Mouse (Mus musculus) cerebellum, adult 9-11 months (tissue): ENCODE measurements around the gene Mitf.
A peak's percentile ranks its signal among the peaks of the same experiment; 100 is the strongest.

Source experiments
- DNase-seq: peaks from one replicate; pipeline ENCODE4 v3.0.0; 2022

Mitf gene

DNA sequence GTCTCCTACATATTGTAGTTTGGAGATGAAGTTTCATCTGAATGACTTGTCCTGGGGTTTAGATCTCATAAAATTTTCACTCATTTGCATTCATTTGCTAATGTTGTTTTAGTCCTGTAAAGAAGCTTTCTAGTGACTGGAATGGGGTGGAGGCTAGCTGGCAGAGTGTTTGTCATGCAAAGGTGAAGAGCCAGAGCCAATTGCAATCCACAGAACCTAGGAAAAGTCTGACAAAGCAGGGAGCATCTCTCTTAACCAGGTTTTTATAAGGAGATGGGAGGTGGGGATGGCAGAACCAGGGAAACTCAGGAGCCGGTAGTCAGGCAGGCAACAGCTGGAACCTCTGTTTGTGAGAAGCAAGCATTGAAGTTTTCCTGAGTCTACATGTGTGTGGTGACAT is 144.9 kb downstream of the Mitf start:
- DNase-seq, result no peak

- DNase-seq, result no peak
These were observed 146.0 kb downstream of the Mitf start for GRCm38 (mm10) chr6:97952845-97953244.

- DNase-seq, result no peak
These were observed 149.3 kb downstream of the Mitf start for GRCm38 (mm10) chr6:97956121-97956520.

DNA sequence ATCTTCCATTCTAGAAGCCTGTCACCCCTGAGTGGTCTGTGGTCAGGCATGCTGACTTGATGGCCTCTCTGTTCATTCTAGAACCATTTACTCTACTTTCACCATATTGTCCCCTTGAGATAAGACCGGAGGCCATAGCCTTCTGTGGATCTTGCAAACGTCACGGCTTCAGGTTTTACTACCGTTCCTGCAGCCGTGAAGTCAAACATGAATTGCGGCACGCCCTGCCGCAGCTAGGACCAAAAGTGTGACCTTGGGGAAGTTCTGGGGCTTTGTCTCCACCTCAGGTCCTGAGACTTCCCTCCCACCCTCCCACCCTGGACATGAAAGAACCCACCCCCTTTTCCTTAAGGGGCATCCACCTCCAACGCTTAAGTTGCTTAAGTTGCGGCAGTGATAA is 149.8 kb downstream of the Mitf start:
- DNase-seq, result no peak

- no peak for DNase-seq
These were observed 151.4 kb downstream of the Mitf start for GRCm38 (mm10) chr6:97958276-97958675.

GRCm38 (mm10) chr6:97961776-97962175 is 154.9 kb downstream of the Mitf start:
- no peak for DNase-seq

GRCm38 (mm10) chr6:97962311-97962710 is 155.5 kb downstream of the Mitf start:
- no peak for DNase-seq

GRCm38 (mm10) chr6:97964750-97965149 is 157.9 kb downstream of the Mitf start:
- DNase-seq, result no peak

GRCm38 (mm10) chr6:97981668-97982067 is 174.8 kb downstream of the Mitf start:
- no peak for DNase-seq

DNA sequence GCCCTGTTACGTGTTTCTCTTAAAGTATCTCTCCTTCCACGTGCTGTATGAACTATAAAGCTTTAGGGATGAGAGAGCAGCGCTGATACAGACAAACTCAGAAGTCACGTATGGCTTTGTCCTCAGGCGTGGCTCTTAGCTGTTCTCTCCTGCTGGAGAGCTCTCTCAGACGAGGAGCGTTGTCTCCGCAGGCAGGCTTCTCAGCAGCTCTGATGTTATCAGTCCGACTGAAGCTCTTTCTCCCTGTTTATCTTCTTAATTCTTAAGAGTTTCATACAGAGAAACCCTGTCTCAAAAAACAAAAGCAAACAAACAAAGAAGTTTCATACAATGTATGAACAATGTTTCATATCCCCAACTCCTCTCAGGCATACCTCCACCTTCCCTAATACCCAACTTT is 178.8 kb downstream of the Mitf start:
- no peak for DNase-seq

DNA sequence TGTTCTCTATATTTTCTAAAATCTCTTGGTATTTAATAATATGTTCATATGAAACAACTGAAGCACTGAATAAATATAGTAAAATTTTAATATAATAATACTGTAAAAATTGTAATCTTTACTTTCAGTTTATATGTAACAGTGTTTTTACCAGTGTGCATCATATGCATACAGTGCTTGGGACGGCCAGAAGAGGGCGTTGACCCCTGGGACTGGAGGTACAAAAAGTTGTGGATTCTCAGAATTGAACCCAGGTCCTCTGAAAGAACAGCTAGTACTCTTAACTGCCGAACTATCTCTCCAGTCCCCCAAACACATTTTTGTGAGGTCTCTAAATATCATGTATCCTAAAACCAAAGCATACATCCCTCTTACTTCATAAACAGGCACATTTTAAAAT is 179.6 kb downstream of the Mitf start:
- no peak for DNase-seq

GRCm38 (mm10) chr6:97993507-97993906 is 186.7 kb downstream of the Mitf start:
- no peak for DNase-seq

DNA sequence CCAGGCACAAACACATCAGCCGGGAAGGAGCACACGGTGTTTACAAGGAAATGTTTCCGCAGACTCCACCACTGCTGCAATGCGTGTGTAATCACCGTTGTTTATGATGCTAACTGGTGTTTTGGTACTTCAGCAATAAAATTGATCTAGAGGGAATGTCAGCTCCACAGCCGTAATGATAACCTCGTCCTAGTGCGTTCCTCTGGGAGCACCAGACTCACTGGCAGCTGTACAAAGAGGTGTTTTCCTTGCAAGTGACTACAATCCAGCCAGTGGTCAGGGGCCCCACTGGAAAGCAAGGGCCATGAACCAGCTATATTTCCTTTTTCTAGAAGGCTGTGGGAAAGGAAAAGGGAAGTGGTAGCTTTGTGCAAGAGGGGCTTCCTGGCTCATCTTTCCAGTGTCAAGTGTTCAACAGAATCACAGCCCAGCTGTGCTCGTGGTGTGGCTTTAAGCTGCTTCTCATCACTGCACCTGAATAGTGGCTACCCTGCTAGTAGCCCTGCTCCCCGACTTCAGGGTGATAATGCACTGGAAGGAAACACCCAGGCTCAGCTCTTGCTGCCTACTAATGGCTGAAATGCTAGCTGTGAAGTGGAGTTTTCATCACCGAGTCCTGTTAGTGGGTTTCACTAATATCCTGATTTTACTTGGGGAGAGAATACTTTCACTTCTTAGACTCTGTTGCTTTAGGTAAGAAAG is 188.9 kb downstream of the Mitf start:
- no peak for DNase-seq

- no peak for DNase-seq
These were observed 194.7 kb downstream of the Mitf start for GRCm38 (mm10) chr6:98001551-98001950.

DNA sequence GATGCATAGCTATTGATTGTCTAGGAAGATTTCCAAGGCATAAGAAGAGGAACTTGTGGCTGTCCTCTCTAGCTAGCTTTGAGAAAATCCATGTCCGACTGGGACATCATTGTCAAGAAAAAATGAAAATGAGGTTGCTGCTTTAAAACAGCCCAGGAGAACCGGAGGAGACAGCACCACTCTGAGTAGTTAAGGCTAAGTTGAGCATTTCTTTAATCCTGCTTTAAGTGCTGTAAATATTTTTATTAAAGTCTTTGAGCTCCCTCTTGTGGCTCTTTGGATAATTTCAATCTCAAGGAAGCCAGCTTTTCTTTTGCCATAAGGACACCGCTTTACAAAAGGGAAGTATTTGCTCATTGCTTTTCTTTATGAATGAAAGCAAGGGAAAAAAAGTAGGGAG is 196.3 kb downstream of the Mitf start:
- peak; percentile 8 for DNase-seq

- DNase-seq, result no peak
These were observed 198.7 kb downstream of the Mitf start for GRCm38 (mm10) chr6:98005566-98005965.

- DNase-seq, result no peak
These were observed 208.2 kb downstream of the Mitf start for GRCm38 (mm10) chr6:98015066-98015465.

- no peak for DNase-seq
These were observed 209.0 kb downstream of the Mitf start for GRCm38 (mm10) chr6:98015819-98016218.

GRCm38 (mm10) chr6:98023876-98024275 is 217.0 kb downstream of the Mitf start:
- no peak for DNase-seq

GRCm38 (mm10) chr6:98038513-98038912 is 231.7 kb downstream of the Mitf start:
- DNase-seq, result no peak

DNA sequence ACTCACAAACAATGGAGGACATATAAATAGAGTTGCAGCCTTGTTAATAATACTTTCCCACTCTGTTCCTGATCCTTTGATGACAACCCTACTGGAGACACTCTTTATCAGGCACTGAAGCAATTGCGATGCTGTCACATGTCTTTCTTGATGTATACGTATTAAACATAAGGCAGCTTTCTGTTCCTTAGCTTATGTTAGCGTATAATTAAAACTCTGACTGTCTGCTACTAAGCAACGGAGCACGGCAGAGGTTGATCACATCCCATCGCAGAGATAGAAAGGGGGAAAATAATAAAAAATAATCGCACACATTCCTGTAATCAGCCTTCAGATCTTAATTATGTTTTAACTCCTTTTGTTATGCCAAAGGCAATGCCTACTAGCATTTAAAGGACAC is 234.9 kb downstream of the Mitf start:
- no peak for DNase-seq

- DNase-seq, result peak; percentile 7
These were observed 239.7 kb downstream of the Mitf start for GRCm38 (mm10) chr6:98046295-98047108.

- DNase-seq, result no peak
These were observed 240.9 kb downstream of the Mitf start for GRCm38 (mm10) chr6:98047741-98048140.

DNA sequence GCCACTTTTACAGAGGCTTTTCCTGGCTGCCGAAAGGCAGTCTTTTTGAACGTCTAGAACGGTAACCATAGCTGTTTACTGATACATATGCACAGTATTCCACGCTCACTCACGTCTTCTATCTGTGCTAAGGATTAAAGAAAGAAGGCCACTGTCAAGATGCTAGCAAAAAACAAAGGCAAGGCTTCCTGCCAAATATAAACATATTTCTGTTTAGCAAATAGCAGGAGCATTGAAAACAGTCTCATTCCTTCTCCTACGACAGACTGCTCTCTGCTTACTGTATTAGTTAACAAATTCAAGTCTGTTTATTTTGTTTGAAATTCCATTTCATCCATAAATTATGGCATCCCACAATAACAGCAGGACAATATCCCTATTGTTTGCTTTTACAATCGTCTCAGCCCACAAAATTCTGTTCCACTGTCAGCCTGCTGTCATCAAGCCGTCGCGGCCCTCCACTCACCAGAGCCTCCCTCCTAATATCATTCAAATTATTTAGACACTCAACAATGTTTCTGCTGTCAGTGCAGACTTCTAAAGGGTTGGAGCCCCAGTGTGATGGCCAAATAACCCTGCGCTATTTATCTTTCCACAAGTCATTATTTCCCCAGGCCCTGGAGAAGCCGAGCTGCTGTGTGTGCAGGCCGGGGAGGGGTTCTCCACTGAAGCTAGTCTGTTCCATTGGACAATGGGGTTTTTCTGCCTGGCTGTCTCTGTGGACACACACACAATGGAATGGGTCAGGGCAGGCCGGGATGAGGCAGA is 242.0 kb downstream of the Mitf start:
- DNase-seq, result peak; percentile 38
